ENCODE assay signal across 18 mouse cellular contexts in the genomic region with DNA sequence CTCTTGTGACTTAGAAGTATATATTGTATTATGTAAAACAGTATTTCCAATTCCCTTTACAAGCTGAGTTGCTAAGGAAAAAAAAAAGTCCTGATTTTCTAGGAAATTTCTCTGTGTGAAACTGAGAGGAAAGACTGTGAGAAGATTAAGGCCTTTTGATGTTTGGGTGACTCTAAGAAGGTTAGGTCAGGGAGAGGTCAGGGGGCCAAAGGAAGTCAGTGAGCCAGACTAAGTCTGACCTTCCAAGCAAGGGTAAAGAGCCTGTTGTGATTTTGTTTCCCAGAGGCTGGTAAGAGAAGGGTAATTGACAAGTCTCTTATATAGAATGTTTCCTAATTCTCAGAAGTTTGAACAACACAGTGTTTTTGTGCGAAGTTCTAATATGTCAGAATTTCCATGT.
"Had no signal": no experiment of that assay in that cellular context is flagged by ENCODE, and none has a peak within 500 bp of the region (broad histone marks: within the 10 kb centered on the region; RNA-seq: fewer than 3 reads in every experiment).

No protein-coding gene starts in this region.

- H3K36me3 ChIP-seq: kidney, embryonic 15.5 days; liver, embryonic 13.5 days; midbrain, embryonic 15.5 days; neural tube, embryonic 12.5 days; neural tube, embryonic 15.5 days had no signal

- H3K4me2 ChIP-seq: kidney, embryonic 15.5 days; liver, embryonic 13.5 days; midbrain, embryonic 11.5 days; midbrain, embryonic 15.5 days; neural tube, embryonic 12.5 days; neural tube, embryonic 15.5 days had no signal

- ATAC-seq: midbrain, embryonic 15.5 days had no signal

- H3K9me3 ChIP-seq: kidney, embryonic 15.5 days; liver, embryonic 13.5 days; midbrain, embryonic 15.5 days; neural tube, embryonic 12.5 days; neural tube, embryonic 15.5 days had no signal

- H3K27ac ChIP-seq: kidney, embryonic 15.5 days; left cerebral cortex, adult 2 months; liver, embryonic 13.5 days; macrophage; midbrain, embryonic 15.5 days; neural tube, embryonic 12.5 days; neural tube, embryonic 15.5 days; stomach, postnatal 0 days had no signal

- H3K27me3 ChIP-seq: kidney, embryonic 15.5 days; liver, embryonic 13.5 days; midbrain, embryonic 15.5 days; neural tube, embryonic 12.5 days; neural tube, embryonic 15.5 days had no signal

- DNase-seq: kidney, adult 8-10 months; kidney, postnatal 10 days; kidney, postnatal 36 days; layer of hippocampus, postnatal 36 days; liver, embryonic 13.5 days; lung, adult 2 months; right cerebral cortex, adult 18-20 months; right cerebral cortex, postnatal 14 days; right cerebral cortex, postnatal 4 days; thymus, postnatal 25 days had no signal

- H3K4me1 ChIP-seq: kidney, embryonic 15.5 days; liver, embryonic 13.5 days; midbrain, embryonic 15.5 days; neural tube, embryonic 12.5 days; neural tube, embryonic 15.5 days had no signal

- H3K4me3 ChIP-seq: kidney, embryonic 15.5 days; left cerebral cortex, adult 2 months; liver, embryonic 13.5 days; midbrain, embryonic 15.5 days; neural tube, embryonic 12.5 days; neural tube, embryonic 15.5 days had no signal

- H3K9ac ChIP-seq: kidney, embryonic 15.5 days; liver, embryonic 13.5 days; midbrain, embryonic 15.5 days; neural tube, embryonic 12.5 days; neural tube, embryonic 15.5 days had no signal
